Mouse (Mus musculus): ENCODE results near the gene Pex6. TPM values are rescaled to one million over a fixed set of nuclear protein-coding genes. Genes with fewer than 3 reads are reported as not detected.

Gene Pex6
- polyA plus RNA-seq, 1 experiment from 2014 or later: 23.3 TPM

- DNase-seq (ENCODE audit: low spot score): peak; percentile 37
Observed at GRCm38 (mm10) chr17:46773278-46774130, 62.2 kb downstream of the Pex6 start.

GRCm38 (mm10) chr17:46774131-46774472 is 62.8 kb downstream of the Pex6 start:
- DNase-seq (ENCODE audit: low spot score): no peak

GRCm38 (mm10) chr17:46775070-46775469 is 63.8 kb downstream of the Pex6 start:
- no peak for DNase-seq (ENCODE audit: low spot score)

Other genes with a start within 250 kb of the Pex6 start
- 0.08 TPM in 1 of 2 replicates, not detected in the other for gene Ttbk1, start 223.8 kb upstream of the Pex6 start, polyA plus RNA-seq (2015; fragmentation: Nextera tagmentation; extraction: Ambion mirVana)
- gene Dnph1, start 214.8 kb upstream of the Pex6 start, polyA plus RNA-seq (2015; fragmentation: Nextera tagmentation; extraction: Ambion mirVana): 28.3 and 33.7 TPM in 2 replicates
- gene Cul9, start 165.1 kb upstream of the Pex6 start, polyA plus RNA-seq (2015; fragmentation: Nextera tagmentation; extraction: Ambion mirVana): 2.5 and 2.8 TPM in 2 replicates
- gene Srf, start 155.3 kb upstream of the Pex6 start, polyA plus RNA-seq (2015; fragmentation: Nextera tagmentation; extraction: Ambion mirVana): 5.0 and 7.5 TPM in 2 replicates
- 24.7 and 25.1 TPM in 2 replicates for gene Ptk7, start 82.0 kb upstream of the Pex6 start, polyA plus RNA-seq (2015; fragmentation: Nextera tagmentation; extraction: Ambion mirVana)
- 17.7 and 18.4 TPM in 2 replicates for gene Klc4, start 65.4 kb upstream of the Pex6 start, polyA plus RNA-seq (2015; fragmentation: Nextera tagmentation; extraction: Ambion mirVana)
- 110 and 113 TPM in 2 replicates for gene Mrpl2, start 65.2 kb upstream of the Pex6 start, polyA plus RNA-seq (2015; fragmentation: Nextera tagmentation; extraction: Ambion mirVana)
- gene Cul7, start 61.1 kb upstream of the Pex6 start, polyA plus RNA-seq (2015; fragmentation: Nextera tagmentation; extraction: Ambion mirVana): 14.0 and 16.0 TPM in 2 replicates
- 53.2 and 68.6 TPM in 2 replicates for gene Rrp36, start 37.1 kb upstream of the Pex6 start, polyA plus RNA-seq (2015; fragmentation: Nextera tagmentation; extraction: Ambion mirVana)
- 106 and 109 TPM in 2 replicates for gene Mea1, start 32.7 kb upstream of the Pex6 start, polyA plus RNA-seq (2015; fragmentation: Nextera tagmentation; extraction: Ambion mirVana)
- 77.8 and 78.6 TPM in 2 replicates for gene Klhdc3, start 30.5 kb upstream of the Pex6 start, polyA plus RNA-seq (2015; fragmentation: Nextera tagmentation; extraction: Ambion mirVana)
- 54.0 and 56.6 TPM in 2 replicates for gene Ppp2r5d, start 6.4 kb upstream of the Pex6 start, polyA plus RNA-seq (2015; fragmentation: Nextera tagmentation; extraction: Ambion mirVana)
- gene Gnmt, start 17.7 kb downstream of the Pex6 start, polyA plus RNA-seq (2015; fragmentation: Nextera tagmentation; extraction: Ambion mirVana): 2.9 and 3.0 TPM in 2 replicates
- gene Cnpy3, start 40.8 kb downstream of the Pex6 start, polyA plus RNA-seq (2015; fragmentation: Nextera tagmentation; extraction: Ambion mirVana): 55.1 and 58.0 TPM in 2 replicates
- 118 and 120 TPM in 2 replicates for gene Ptcra, start 52.2 kb downstream of the Pex6 start, polyA plus RNA-seq (2015; fragmentation: Nextera tagmentation; extraction: Ambion mirVana)
- gene 2310039H08Rik, start 61.2 kb downstream of the Pex6 start, polyA plus RNA-seq (2015; fragmentation: Nextera tagmentation; extraction: Ambion mirVana): 112 and 116 TPM in 2 replicates
- 136 and 137 TPM in 2 replicates for gene Rpl7l1, start 71.2 kb downstream of the Pex6 start, polyA plus RNA-seq (2015; fragmentation: Nextera tagmentation; extraction: Ambion mirVana)
- 4.5 and 5.6 TPM in 2 replicates for gene Bicral, start 147.0 kb downstream of the Pex6 start, polyA plus RNA-seq (2015; fragmentation: Nextera tagmentation; extraction: Ambion mirVana)
- gene Tbcc, start 179.2 kb downstream of the Pex6 start, polyA plus RNA-seq (2015; fragmentation: Nextera tagmentation; extraction: Ambion mirVana): 54.1 and 60.3 TPM in 2 replicates
- gene Prph2, start 199.0 kb downstream of the Pex6 start, polyA plus RNA-seq (2015; fragmentation: Nextera tagmentation; extraction: Ambion mirVana): not detected in 2 replicates